Mouse (Mus musculus): Measurements from ENCODE around the gene Cdh20.

Gene Cdh20

DNA sequence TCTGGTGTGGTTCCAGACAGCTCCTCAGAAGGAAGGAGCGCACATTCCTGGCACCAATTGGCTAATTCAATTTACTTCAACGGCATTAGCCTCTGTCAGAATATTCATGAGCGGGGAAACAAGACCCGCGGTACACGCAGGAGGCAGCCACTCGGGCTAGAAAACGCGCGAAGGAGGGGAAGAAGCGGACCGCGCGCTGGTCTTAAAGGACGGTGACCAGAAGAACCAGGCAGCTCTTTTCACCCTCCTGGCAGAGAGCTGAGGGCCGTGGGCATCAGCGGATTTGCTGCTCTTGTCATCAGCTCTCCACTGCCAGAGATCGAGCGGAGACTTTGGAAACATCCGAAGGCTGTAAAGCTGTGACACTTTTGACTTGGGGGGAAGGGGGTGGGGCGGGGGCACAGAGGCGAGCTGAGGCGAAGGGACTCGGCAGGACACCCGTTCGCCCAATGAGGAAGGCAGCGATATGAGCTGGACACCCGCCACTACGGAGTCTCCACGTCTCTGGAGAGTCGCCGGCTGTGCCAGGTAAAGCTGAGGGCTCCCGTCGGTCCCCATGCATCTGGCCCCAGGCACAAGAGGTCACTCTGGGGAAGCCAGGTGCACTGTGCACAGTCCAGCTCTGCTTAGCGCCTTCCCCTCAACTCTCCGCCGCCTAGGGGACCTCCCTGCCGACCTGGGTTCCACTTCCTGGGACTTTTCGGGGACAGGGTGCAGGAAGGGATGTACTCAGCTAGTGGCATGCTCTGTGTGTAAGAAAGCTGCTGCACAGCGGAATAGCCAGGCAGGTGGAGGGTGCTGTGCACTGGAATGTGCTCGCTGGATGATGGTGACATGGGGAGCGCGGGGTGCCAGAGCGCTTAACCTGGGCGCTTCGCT lies at the start of gene Cdh20:
Gene Cdh20, plus strand, starts transcription at position 159 of the 879 bp plus-strand sequence.
- DNase-seq: no peak

DNA sequence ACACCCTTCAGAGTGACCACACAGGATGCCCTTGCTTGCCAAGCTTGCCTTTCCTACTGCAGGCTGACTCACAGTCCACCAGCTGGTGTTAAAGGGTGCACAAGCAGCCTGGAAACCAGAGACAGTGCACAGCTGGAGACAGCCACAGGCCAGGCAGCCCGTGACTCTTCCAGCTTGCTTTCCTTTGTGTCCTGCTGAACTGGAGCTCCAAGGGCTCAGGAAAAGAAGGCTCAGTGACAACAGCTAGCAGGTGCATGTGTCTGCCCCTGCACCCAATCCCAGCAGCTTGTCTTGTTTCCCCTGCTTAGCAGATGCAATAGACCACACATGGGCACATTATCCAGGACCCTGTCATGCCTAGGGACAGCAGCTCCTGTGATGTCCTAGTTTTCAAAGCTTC lies 21.5 kb upstream of the Cdh20 start:
- DNase-seq: no peak

DNA sequence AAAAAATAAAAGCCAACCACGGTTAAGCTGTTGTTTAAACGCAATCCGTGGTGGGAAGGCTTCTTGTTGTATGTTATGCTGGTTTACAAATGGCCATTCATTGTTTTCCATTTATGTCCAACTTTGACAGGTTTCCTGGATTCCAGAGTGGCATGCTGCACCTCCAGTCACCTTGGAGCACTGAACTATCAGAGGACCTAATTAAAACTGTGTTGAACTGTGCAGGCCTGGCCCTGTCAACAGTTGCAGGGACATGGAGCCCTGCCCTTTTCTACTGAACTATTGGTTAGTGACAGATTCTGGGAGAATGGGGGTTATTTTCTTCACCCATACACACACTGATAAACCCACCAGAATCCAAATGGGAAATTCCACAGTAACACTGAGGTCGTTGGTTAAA lies 20.9 kb upstream of the Cdh20 start:
- DNase-seq: no peak

DNA sequence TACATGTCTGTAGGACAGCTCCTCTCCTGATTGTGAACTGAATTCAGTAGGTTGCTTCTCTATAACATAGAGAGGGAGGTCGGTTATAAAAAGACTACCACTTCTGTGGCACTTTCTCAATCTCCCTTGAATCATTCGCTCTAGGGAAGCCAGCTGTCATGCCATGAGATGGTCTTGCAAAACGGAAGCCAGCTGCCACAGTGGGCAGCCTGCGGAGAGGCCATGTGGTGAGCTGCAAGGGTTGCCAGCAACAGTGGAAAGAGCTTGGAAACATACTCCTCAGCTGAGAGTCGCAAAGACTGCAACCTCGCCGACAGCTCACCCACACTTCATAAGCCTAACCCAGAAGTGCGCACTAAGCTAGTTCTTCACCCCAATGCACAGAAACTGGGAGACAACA lies 13.8 kb upstream of the Cdh20 start:
- no peak for DNase-seq

DNA sequence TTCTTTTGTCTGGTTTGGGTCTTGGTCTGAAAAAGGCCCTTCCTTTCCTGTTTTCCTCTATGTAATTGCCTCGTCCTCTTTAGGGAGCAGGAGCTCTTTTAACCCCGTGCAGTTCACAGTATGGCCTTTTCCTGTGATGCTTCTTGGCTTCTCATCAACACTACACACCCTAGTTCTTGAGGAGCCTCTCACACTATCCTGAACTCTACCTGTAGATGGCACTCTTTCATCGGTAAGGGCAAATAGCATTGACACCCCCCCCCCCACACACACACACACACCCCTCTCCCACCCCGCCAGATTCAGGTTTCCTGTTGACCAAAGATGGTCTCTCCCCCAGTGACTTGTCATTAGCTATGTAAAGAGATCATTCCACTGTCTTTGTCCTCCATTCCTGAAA lies 12.4 kb upstream of the Cdh20 start:
- DNase-seq: no peak

DNA sequence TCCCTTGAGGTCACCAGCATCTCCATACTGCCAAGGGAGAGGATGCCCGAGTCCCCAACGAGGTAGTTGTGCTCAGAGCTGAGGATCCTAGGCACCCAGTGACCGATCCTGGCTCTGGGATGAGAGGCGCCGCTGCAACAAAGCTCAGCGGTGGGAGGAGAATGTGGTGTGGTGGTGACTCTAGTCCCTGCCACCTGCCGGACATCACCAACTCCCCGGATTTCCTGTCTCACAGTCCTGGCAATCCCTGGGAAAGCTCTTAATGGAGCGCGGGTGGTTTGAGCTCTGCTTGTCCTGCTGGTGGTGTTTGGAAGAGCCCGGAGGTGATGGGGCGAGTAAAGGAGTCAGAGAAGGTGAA lies 900 bp downstream of the Cdh20 start:
- no peak for DNase-seq

DNA sequence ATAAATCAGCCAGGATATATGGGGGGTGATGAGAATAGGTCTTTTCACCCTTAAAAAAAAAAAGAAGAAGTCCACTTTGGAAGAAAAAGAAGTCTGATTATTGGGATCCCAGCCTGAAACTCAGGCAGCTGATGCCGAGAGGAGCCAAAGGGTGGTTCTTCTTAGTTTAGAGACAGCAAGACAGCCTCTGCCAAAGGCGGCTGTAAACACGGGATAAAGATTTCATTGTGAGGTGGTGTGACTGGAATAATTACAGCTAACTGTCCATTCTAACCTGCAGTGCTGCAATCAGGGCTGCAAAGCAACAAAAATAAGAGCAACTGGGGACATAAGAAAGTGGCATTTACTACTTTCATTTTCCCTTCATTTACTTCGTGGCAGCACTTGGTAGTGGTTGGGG lies 3.6 kb downstream of the Cdh20 start:
- DNase-seq: no peak

DNA sequence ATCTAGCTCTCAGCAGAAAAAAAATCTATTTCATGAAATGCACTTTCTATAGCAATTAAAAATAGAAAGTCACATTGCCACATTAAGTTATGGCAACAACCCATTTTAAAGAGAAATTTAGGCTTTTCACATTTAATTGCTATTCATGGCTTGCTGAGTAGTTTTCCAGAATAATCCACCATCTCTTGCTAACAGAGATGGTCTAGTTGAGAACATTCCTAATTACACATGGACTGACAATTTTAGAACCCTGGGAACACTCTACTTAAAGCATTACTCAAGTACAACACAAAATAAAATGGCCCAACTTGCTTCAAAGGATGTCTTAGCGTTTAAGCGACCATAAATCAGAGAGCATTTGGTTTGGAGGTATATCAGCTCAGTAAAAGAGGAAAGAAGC lies 4.9 kb downstream of the Cdh20 start:
- DNase-seq: no peak

DNA sequence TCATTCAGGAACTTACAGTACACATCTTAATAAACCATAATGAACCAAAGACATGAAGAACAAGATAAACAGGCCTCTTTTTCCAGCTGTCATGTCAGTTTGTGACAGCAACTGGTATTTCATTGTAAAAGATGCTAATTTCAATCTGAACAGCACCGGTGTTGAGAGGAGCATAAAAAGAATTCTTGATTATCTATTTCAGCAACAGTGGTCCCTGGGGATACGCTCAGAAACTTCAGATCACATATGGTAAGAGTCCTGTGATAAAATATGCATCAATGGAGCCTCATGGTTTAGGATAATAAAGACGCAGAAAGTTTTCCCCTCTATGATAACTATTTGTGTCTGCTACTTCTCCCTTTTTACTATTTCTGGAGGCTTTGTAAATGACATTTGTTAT lies 25.2 kb downstream of the Cdh20 start:
- DNase-seq: no peak

DNA sequence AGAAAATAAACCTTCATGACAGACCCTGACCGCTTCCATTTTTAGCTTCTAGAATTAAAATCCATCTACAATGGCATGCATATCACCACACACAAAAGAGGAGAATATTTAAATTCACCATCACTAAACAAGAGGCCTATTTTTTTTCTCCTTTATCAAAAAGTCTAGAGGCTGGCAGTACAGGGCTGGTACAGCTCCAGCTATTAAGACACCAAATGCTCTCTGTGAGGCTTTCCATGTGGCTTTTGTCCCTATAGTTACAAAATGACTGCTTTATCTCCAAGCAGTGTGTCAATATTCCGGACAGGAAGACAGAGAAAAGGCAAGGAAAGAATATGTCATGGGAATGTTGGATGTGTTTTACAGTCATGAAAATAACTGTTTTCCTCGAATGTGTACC lies 27.8 kb downstream of the Cdh20 start:
- no peak for DNase-seq

DNA sequence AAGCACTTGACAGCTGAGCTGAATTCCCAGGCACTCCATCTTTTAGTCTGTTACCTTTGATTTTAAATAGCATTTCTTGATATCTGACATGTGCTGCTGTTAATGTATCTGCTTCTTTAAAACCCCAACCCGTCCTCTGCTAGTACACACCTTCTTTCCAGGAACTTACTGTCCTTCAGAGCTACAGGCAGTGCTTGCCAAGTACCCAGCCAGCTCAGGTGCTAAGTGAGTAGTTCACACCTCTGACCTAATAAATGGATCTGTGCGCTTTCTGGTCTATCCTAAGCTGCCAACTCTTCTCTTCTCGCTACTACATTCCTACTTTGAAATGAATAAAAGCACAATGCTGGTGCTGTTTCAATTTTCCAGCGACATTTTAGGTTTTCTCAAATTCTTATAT lies 28.8 kb downstream of the Cdh20 start:
- DNase-seq: no peak

DNA sequence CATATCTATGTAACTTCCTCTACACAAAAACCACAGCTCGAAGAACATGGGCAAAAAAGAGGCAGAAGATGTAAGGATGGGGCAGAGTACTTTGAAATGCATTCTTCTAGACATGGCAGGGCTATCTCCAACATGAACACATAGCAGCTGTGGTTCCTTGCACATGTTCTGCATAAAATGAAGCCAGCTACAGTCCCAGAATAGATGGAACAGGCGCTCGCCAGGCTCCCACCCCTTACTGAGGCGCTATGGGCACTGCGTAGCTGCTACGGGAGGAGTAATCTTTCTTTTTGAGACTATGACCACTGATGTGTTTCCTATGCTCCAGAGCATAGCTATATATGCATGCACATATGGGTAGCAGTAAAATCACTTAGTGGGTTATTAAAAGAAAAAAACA lies 36.4 kb downstream of the Cdh20 start:
- DNase-seq: no peak

DNA sequence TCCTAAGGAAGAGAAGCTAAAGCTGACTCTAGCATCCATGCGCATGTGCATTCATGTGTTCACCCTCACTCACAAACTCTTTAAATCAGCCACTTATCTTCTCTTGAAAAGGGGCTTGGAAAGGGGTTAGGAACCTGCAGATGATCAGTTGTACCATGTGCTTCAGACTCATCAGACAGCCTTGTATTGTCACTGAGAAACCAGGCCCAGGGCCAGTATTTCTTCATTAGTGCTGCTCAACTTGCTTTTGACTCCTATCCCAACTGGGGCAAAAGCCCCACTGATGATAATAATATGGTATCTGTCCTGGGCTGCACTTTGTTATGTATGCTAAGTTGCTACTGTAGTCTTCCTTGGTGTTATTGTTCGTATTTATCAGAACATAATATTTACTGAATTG lies 38.9 kb downstream of the Cdh20 start:
- no peak for DNase-seq

DNA sequence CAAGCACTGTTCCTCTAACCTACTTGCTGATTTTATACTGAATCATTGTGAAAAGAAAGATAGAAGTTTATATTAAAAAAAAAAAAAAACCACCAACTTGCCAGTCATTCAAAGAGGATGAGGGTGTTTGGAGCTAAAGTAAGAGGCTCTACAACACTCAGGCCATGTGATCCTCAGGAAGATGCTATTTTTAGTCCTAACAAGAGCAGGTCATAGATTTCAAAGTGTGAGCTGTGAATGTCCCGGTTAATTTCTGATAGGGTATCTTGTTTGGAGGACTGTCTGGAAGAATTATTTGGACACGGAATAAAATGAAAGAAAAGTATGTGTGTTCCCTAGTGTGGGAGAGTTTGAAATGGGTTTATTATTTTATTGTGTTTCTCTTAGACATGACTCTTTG lies 49.2 kb downstream of the Cdh20 start:
- DNase-seq: no peak

DNA sequence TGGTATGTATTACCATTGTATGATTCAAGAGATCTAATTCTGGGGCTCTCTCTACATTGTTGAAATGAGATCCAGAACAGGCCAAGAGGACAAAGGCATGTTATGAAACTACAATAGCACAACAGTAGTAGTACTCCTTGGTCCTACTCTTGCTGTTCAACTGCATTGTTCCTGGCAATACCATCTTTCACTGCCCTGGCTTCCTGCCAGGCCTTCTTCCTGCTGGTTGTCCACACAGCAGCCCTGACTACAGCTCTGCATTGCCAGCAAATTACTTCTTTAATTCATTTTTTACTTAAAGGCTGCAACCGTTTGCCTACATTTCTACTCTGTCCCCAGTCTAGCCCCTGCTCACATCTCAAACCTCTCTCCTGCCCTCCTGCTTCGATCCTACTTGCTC lies 59.8 kb downstream of the Cdh20 start:
- no peak for DNase-seq

DNA sequence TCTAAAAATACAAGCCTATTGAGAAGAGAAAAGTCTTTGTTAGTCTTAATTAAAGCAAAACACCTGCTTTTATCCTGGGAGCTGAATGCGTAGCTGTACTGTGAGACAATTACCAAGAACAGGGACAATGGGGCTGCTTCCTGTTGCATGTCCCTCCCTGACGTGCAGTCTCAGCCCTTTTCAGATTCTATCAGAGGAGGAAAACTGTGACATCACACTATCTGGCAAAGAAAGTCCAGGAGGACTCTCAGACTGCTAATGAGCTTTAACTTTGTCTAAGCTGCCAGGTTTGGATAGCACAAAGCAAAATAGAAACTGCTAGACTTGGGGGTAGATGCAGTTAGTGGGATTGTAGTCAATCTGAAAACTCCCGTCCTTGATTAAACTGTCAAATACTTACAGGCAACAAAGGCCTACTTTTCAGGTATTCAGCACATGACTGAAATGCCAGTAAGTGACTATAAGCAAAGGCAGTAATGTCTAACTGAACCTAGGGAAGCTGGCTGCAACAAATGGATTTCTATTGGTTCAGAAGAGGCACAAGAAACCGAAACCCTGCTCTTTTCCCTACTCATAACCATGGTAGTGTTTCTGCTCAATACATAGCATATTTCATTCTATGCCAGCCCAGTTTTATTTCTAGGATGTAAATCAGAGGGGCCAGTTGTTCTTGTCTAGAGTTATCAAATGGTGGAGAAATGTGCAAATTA lies 70.0 kb downstream of the Cdh20 start:
- no peak for DNase-seq

DNA sequence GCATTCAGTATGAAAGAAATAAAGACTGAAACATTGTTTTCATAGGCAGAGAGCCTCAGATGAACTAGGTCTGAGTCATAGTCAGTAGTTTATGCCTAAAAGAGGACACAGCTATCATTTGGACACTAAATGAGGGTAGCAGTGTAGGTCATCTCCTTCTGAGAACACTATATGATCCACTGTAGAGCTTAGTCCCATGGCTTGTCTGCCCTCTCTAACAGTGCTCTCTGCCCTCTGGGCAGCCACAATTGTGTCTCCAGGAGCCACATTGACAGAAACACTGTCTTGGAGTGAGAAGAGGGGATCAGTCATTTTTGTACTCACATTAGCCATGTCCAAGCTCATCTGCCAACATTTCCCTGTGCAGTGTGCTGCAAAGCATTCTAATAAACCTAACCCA lies 70.7 kb downstream of the Cdh20 start:
- no peak for DNase-seq

DNA sequence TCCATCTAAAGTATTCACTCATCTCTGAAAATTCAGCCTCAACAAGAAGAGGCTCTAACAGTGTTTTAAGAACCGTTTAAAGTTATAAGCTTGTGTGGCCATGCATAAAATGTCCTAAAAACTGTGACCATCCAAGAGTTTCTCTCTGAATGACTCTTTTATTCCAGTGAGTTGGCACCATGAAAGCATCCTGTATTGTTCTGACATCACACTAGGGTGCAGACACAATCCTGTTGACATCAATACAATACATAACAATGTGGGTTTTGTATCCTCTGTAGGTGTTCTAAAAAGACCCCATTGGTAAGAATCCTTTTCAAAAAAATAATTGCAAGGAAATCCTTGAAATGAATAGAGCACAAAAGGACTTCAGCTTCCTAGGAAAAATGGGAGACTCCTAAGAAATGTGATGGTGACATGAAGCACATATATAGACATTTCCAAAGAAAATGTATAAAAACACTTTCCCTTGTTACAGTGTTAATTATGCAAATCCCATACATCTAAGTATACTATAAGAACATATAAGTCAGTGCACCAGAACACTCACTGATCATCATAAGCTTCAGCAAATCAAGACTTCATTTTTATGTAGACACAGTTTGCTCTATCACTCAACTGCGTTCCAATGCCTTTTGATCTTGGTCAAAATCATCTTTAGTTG lies 80.1 kb downstream of the Cdh20 start:
- DNase-seq: no peak

DNA sequence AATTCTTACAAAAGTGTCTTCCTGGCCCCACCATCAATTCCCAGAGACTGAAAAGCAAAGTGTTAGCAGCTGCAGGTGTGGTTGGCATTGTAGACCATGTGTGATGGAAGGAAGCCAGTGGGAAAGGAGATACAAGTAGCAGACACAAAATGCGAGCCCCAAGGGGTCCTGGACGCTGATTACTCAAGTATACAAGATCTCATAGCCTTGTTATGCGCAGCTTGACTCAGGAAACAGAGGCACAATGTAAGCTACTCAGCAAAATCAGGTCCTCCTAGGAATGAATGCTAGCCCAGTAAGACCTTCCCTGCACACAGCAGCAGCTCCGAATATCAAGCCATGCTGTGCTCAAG lies 80.6 kb downstream of the Cdh20 start:
- DNase-seq: no peak

DNA sequence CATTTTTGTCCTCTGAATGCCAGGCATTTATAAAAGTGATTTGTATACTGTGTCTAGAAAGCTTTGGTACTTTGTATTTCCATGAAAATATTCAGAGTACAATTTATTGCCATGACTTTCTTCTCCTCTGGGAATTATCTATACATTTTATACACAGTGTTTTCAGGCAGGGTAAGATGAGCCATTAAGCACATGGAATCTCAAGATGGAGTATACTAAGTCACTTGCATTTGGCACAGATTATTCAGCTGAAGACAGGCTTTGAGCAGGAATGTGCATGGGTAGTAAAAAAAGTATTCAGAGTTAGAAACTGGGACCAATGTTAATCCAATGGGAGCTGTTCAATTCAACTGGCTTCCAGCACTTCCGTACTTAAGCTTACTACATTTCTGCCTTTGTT lies 109.1 kb downstream of the Cdh20 start:
- no peak for DNase-seq

DNA sequence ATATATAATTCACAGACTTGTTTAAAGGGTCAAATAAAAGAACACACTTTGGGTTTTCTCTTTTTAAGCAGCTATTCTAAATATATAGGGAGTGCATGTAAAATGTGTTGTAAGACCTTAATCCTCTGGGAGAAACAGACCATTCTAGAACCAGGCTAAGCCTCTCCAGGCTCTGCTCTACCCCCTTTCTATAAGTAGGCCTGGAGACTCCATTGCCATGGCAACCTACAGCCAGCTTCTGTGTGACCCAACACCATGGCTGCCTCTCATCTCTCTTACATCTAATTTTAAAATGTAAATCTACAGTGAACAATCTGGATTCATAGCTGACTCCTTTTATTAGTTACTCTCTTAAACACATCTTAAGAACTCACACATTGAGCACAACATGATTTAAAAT lies 133.5 kb downstream of the Cdh20 start:
- DNase-seq: no peak

DNA sequence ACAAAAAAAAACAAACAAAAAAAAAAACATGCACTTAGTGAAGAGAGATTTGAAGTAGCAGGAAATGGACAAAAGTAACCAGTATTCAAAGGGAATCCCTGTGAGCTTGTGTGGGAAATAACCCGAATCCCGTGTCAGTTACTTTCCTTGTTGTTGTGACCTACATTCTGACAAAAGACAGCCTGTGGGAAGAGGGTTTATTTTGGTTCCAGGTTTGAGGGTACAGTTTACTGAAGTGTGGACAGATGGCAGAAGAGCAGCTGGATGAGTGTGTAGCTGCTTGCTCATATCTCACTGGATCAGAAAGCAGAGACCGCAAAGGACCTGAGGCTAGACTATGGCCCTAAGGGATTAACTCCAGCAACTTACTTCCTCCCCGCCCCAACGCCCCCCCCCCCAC lies 135.1 kb downstream of the Cdh20 start:
- DNase-seq: no peak

DNA sequence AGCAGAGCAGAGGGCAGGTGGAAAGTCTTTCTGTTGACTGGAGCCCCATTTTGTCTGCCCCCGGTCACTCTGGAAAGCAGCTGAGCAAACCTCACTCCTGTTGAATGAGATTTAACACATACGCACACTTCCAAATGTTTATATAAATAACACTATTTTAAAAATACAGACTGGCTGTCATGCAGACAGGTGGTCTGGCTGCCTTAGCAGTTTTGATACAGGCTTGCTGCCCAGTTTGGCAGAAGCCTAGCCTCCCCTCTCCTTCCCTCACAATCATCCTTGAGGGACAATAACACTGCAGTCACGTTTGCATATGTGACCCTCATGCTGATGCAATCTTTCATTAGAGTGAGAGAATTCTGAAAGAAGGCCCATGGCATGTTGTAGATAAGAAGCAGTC lies 144.1 kb downstream of the Cdh20 start:
- DNase-seq: no peak

DNA sequence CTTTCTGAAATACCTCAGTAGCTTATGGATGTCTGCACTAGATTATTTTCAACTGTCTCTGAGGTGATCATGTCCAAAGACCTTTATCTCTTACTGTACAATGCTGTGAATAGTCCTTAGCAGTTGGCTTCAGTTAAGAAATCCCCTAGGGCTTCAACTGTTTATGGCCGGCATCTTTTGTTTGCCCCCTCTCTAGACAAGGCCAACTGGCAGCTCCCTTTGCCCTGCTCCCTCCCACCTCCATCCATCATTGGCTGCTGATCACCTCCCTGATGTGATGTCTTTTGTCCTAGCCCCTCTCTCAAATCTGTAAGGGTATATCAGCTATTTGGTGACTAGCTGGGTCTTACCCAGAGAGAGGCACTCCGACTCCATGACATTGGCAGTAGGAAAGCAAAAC lies 148.2 kb downstream of the Cdh20 start:
- DNase-seq: no peak
